Mouse (Mus musculus): Measurements from ENCODE around the gene P3h4.

P3h4 gene

DNA sequence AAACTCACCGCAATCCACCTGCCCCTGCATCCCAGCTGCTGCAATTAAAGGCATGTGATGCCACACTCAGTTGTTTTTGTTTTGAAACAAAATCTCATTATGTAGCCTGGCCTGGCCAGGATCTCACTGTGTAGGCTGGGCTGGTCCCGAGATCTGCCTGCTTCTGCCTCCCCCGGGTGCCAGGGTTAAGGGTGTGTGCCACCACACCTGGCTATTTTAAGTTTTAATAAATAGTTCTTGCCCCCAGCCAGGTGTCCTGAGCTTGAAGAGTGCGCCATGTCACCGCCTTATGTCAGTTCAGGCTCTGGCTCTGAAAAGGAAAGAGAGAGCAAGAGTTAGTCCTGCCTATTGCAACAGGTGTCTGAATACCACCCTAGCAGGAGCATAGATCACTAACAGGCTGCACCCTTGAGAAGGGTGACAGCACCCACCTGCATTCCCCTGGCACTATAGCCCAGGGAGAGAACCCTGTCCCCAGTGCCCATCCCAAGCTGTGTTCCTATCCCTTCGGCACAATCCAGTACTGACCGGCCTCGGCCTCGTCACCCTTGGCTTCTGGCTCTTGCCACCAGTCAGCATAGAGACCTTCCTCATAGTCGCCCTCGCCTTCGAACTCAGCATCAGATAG lies 5.7 kb downstream of the P3h4 start:
- no peak for DNase-seq (ENCODE audit: low read depth, low spot score)

DNA sequence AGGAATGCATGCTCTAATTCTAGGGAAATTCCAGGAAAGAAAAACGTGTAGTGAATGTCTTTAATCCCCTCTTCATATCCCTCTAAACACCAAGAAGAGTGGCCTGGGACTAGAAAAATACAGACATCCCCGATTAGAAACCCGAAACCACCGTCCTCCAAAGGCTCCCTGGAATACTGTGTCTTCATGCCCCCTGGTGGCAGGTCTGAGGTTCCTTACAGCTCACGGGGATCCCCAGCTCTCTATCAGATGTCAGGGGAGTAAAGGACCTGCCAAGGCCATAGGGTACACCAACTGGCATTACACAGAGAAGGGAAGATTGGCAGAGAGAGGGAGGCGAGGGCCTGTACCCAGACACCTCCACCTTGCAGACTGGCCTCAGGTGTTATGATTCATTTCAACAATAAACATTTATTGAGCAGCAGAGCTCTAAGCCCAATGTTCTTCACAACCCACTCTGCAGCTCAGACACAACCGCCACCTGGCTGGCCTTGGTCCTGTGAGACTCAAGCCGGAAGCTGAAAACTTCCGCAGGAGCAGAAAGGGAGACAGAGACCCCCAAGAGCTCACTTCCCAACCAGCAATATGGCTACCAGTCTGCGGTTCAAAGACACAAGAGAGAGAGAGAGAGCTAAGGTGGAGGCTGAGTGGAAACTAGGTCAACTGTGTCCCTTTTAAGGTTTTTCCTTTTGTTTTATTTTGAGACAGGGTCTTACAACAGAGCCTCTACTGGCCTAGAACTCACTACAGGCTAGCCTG lies 6.4 kb downstream of the P3h4 start:
- DNase-seq (ENCODE audit: low read depth, low spot score): no peak

DNA sequence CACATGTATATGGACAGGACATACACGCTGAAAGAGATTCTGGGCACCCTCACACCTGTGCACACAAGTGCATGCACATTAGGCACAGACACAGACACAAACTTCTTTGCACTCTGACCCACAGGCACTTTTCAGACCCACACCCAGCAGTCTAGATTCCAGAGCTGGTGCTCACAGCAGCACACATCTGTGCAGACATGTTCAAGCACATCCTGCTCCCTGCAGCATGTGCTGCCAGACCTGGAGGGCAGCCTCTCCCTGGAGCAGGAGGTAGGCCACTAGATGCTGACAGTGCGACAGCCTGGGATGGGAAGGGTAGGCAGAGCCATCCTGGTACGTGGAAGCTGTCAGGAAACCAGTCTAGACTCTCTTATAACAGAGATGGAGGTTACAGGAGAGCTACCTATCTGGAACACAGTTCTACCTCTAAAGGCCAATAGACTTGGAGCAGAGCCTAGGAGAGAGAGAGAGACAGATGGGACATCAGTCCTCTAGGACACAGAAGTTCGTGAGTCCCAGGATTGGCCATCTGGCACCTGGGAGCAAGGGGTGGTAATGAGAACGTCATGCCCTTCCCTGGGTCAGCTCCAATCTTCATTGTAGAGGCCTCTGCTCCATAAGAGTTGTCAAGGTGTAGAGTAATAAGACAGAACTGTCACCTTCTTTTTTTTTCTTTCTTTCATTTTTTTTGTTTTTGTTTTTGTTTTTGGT lies 7.5 kb downstream of the P3h4 start:
- no peak for DNase-seq (ENCODE audit: low read depth, low spot score)

DNA sequence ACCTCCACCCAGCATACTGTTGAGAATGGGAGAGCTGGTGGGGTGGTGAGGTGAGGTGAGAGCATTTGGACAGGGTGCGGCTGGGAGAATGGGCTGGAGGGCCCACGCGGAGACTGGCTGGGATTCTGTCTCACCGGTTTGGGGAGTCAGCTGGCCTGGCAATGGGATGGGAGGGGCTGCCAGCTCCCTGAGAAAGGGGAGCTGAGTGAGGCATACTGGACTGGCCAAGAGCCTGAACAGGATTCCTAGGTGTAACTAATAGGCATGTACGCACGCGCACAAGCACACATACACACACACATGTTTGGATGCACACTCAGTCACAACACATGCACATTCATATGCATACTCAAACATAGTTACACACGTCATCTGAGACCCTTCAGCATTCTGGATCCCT lies 8.4 kb downstream of the P3h4 start:
- no peak for DNase-seq (ENCODE audit: low read depth, low spot score)

DNA sequence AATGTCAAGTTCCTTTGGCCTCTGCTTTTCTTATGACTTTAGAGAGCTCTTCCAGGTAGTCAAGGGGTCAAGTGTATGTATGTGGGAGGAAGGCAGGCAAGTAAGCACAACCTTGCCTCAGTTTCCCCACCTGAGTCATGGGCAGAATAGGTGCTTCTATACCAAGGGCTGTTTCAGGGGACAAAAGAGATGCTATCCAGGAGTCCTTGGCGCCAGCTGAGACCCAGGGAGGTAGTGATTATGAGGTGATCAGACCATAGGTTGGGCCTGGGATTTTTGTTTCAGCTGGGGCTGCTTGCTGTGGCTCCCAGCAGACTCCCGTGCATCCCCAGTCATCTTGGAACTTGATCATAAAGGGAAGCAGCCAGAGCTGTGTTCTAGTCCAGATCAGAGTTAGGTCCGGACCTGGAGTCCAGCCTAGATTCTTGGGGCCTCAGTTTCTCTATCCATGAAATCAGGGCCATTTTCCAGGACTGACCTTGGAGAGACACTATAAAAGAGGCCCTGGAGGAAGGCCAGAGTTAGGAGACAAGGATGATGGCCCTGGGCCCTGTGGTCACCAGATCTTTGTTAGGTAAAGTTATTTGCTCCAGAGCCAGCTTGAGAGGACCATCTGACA lies 10.1 kb downstream of the P3h4 start:
- DNase-seq (ENCODE audit: low read depth, low spot score): no peak

DNA sequence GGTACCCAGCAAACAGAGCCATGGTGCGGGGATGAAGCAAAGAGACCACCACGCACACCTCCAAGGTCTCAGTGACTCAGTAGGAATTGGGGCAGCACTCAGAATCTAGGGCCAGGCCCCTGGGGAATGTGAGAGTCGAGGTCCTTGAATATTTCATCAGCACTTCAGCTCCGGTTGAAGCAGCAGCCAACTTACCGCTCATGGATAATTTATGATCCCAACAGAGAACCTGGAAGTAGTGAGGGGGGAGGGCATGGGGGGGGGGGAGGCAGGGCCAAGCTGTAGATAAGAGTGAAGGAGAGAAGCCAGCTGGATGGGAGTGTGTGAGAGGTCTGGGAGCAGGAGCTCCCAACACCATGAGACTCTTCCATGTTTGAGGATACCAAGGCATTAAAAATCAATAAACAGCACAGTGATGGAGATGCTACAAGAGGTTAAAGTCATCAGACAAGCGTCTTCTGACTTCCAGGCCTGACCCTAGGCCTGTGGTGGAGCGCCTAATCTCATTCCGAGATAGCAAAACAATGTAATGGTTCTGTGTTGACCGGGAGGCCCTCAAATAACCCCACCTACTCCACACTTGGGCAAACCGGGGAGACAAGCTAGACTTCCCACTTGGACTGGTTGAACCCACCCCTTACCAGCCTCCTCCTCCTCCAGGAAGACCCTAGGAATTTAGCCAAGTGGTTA lies 11.0 kb downstream of the P3h4 start:
- no peak for DNase-seq (ENCODE audit: low read depth, low spot score)

DNA sequence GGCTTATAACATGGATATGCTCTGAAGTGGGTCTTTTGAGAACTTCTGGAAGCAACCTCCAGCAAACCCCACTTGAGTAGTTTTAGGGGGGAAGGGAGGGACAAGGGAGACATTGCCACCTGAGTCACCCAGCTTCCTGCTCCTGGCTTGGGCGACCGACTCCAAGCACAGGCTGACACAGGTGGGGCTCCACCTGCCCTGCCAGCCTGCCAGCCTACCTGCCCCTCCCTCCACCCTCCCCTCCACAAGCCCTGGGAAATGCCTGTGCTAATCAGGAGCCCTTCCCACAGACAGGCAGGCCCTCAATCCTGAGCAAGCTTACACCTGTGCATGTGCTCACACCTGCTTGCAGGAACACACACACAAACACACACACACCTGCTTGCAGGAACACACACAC lies 12.0 kb downstream of the P3h4 start:
- no peak for DNase-seq (ENCODE audit: low read depth, low spot score)

DNA sequence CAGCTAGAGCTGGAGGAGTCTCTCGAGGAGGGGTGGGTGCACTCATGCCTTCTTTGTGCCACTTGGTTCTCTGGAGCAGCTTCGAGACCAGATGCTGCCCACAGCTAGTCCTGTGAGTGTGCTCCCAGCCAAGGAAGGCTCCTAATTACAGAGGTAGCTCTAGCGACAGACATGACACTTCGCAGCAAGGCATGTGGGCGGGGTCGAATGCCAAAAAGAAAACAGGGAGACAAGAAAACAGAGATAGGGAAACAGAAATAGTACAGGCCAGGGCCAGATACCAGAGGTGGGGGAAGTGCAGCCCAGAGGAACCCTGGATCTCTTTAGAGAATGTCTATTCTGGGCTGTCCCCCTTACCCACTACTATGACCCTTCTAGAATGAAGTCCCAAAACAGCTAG lies 12.4 kb downstream of the P3h4 start:
- no peak for DNase-seq (ENCODE audit: low read depth, low spot score)

DNA sequence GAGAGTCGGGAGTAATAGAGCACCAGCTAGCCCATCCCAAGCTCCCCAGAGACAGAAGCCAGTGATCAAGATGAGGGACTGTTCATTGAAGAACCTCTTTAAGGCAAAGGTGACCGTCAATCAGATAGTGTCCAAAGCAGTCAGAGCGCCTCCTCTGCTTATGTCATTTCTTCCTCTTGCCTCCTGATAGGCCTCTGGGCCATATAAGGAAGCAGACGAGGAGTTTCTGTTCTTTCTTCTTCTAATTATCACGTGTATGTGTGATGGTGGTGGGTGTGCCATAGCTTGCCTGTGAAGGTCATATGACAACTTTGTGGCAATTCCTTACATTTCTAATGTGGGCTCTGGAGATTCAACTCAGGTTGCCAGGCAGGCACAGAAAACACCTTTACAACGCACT lies 13.8 kb downstream of the P3h4 start:
- DNase-seq (ENCODE audit: low read depth, low spot score): no peak

DNA sequence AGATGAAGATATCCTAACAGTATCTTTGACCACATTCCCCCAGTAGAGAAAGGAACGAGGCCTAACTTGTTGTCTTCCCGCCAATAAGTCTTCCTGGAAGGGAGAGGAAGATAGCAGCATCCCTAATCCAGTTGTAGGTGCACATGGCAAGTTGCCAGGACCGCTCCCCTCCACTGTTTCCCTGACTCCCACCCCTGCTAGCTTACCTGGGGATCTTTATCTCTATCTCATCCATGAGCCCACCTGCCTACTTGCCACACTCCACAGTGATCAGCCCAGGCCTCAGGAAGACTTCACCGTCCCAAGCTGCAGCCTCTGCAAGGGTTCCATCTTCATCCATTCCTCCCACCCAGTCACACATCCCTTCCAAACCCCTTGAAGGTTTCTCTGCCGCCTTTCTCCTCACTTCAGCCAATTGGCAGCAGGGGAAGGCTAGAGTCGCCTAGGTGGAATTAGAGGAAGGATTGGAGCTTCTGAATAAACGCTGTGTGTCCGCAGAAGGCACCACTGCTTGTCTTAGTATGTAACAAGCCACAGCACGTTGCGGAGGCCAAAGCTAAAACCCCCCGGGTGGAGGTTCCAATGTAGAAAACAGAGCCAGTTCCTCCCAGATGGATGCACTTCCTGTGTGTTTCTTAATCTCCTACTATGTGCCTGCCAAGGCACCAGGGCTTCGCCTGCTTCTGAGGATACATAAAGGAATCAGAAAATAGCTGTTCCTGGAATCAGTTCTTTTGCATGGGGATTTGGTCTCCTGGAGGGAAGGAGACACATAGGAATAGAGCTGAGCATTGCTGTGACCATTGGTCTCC lies 14.7 kb downstream of the P3h4 start:
- DNase-seq (ENCODE audit: low read depth, low spot score): no peak

DNA sequence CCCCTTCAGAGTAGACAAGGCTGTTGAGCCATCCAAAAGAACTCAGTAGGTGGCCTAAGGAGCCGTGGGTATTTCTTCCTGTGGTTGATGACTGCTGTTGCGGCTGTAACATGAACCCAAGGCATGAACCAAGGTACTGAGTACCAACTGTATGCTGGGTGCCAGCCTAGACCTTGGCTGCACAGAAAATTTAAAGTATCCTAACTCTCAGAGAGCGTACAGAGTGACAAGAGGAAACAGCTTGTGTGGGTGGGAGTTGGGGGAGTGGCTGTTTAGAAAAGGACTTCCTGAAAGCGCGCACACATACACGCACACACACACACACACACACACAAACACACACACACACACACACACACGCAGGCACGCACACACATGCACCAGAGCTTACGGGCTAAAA lies 15.3 kb downstream of the P3h4 start:
- DNase-seq (ENCODE audit: low read depth, low spot score): no peak

DNA sequence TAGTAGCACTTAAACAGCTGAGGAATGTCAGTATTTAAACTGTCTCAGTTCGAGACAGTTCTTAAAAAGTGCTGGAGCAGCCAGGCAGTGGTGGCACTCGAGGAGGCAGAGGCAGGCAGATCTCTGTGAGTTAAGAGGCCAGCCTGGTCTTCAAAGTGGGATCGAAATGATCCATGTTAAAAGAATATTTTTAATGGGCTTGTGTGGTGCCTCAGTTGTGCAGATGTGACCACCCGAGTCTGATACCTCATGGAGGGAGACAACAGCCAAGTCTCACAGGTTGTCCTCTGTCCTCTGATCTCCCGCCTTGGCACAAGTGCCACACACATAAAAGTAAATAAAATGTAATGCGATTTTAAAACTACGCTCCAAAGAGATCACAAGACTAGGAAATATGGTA lies 16.1 kb downstream of the P3h4 start:
- no peak for DNase-seq (ENCODE audit: low read depth, low spot score)

DNA sequence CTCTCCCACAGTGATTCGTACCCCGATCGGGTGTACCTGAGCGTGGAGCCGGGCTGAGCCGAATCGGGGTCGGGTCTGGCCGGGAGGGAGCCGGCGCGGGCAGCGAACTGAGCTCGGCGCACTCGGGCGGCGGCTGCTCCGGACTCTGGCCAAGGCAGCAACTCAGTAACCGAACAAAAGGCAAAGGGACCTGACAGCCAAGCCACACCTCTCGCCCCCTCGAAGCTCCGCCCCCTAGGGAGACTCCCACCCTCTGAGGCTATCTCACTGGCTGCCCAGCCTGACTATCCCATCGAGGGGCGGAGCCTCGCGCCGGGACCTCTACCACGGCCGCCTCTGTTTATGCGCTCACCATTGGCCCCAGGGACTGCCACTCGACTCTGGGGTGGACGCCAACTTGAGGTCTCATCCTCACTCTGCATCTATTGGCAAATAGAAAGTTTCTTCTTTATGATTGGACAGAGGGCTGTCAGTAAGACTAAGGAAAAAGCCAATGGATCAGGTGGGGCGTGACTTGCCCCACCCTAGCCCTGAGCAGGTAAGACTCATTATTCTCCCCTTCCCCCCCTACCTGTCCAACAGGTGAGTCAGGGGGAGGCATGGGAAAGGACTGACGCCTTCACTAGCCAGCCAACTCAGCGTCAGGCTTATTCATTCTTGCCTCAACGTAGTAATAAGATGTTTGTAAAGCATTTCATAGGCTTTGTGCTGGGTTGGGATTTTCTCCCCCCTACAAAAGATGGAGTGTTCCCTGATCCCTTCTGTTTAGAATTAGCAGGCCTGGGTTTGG lies 16.8 kb downstream of the P3h4 start, which contains the start of gene Jup:
Gene Jup (minus strand): TSS at position 164 of the 790 bp plus-strand sequence.
- peak; percentile 97 for DNase-seq (ENCODE audit: low read depth, low spot score)

DNA sequence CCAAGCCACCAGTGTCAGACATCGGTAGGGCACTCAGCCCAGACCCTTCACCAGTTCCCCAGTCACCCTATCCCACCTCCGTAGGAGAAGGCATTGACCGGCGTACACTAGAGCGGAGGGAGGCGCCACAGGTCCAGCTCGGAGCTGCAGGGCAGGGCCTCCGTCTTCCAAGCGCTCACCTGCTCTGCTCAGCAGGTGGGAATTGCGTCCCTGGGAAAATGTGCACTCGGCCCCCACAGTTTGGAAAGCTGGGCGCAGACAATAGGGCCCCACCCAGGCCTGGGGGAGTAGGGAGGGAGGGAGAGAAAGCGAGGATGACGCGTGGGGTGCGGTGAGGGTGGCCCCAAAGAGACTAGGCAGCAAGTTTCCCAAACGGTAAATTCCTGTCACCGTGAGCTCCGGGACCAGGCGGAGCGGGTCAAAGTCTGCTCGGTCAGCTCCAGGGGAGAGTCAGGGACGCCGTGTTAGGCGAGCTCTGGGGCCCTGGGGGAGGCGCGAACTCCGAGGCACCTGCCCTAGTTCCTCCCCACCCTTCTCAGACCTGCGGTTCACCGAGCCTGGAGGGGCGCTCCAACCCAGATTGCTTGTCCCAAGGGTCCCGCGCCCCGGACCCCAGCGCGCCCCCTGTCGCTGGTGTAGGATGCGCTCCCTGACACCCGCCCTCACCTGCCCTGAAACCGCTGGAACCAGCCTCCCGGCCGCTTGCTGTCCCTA lies 17.6 kb downstream of the P3h4 start:
- no peak for DNase-seq (ENCODE audit: low read depth, low spot score)

DNA sequence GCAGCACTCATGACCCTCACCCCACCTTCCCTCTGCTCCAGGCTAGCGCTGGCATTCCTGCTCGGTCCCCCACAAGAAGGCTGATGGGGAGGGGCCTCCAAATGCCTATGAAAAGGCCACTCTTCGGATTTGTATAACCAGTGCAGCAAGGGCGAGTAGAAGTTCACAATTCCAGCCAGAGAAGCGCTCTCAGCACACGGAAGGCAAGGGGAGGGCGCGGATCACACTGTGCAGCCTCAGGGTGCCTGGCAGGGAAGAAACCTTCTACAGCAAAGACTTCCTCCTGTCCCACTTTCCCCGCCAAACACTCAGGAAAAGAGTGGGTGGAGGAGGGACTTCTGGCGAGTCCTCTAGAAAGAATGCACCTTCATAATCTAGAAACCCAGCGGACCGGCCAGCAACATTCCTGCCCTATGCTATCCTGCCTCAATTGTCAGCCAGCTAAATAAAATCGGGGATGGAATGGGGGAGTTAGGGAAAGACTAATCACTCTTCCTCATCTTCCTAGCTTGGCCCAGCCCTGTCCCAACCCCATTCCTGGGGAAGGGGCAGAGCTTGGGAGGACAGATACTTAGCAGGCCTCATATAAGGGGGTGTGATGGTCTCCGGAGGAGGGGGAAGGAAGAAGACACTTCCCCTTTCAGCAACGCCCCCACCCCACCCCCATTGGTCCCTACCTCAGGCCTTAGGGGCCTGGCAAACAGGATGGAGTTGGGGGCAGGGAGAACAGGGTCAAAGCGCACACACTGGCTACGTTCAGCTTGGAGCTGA lies 18.6 kb downstream of the P3h4 start:
- no peak for DNase-seq (ENCODE audit: low read depth, low spot score)

DNA sequence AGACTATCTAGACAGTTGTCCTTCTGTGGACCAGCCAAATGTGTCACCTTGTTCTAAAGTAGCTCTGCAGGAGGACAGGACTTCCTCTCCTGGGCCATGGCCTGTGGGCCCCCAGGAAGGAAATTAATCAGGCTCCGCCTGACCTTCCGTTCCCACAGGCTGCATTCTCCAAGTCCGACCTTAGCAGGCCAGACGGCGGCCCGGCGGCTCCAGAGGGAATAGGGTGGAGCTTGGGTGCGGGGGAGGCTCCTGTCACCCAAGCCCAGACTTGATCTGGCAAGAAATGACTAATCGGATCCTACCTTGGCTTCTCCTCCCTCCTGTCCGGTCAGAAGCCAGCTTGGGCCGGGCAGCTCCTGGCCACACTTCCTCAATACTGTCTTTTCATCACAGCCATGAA lies 19.4 kb downstream of the P3h4 start:
- DNase-seq (ENCODE audit: low read depth, low spot score): no peak

DNA sequence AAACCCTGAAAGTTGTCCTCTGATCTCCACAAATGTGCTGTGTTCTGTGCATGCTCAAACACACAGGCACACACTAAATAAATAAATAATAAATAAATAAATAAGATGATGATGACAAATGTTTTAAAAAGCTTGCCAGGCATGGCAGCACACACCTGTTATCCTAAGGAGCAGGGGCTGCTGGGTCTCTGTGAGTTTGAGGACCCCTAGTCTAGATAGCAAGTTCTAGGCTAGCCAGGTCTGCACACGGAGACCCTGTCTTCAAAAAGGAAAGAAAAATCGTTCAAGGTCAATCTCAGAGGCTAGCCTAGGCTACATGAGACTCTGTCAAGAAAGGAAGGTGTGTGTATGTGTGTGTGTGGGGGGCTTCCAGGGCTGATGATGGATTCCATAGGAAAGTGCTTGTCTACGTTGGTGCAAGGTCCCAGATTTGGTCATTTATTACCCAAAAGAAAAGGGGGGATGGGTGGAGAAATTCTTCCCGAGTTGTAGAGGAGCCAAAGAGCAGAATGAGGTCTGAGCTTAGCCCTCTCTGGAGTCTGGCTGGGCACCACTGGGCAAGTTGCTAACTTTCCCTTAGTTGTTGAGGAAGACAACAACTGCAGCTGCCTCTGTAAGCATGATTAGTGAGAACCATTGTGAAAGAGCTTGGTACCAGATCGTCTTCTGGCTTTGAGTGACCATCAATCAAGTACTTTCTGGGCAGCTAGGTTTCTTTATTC lies 20.1 kb downstream of the P3h4 start:
- DNase-seq (ENCODE audit: low read depth, low spot score): no peak

DNA sequence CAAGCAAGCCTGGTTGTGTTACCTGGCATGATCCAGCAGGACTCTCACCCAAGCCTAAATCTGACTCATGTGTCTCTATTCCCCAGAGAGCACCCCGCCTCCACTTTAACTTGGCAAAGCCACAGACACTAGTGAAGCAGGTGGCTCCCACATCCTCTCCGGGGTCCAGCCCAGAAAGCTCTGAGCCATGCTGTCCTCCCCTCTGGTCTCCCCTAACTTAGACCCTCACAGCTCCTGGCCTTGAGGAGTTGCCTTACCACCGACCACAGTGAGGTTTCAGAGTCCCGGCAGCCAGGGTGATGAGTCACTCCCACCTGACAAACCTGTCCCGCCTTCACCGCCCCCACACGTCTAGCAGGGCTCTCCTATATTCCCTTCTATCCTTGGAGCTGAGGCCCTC lies 20.9 kb downstream of the P3h4 start:
- DNase-seq (ENCODE audit: low read depth, low spot score): no peak
